Mouse (Mus musculus) adrenal gland, adult 18-20 months (tissue): ENCODE measurements around the gene Rsf1. TPM values are rescaled to one million over a fixed set of nuclear protein-coding genes. Genes with fewer than 3 reads are reported as not detected.
A peak's percentile ranks its signal among the peaks of the same experiment; 100 is the strongest.

Experiments used
- DNase-seq, 2 experiments: peaks; one replicate each; pipeline ENCODE4 v3.0.0; 2021 to 2022; ENCODE audit warnings: low spot score in 2 of 2
- total RNA-seq, 2 experiments: library from RNA; stranded (reverse); gene quantifications; 1 replicate in 1 of 2; 2 replicates in 1 of 2; pipeline ENCODE4 v1.2.3; 2021

Gene Rsf1
- total RNA-seq, 2 experiments from 2014 or later = 23.1 to 24.2 TPM

DNA sequence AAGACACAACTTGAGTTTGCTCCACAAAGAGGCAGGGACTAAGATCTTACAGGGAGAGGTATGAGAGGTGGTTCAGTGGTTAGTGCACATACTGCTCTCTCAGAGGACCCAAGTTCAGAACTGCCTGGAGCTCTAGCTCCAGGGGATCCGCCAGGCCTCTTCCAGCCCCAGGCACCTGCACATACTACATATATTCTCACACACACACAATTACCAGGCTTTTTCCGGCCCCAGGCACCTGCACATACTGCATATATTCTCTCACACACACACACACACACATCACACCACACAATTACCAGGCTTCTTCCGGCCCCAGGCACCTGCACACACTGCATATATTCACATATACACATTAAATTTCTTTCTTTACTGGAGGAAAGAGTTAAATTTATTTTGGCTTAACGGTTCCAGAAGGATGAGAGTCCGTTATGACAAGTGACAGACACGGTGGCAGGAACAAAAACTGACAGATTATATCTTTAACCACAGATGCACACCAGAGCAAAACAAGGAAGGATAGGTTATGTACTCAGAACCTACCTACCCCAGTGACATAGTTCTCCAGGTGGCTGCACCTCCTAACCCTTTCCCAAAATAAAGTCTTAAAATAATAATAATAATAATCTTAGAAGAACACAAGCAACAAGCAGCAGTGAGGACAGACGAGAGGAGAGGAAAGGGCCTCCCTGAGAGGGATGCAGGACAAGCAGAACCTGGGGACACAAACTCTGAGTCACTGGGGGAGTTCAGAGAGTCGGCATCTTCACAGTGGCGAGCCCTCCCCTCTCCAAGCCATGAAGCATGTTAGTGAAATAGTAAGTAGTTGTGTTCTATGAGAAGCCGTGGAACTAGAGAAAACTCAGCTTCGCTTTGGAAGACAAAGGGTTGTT lies 144.2 kb downstream of the Rsf1 start:
- no peak for DNase-seq

DNA sequence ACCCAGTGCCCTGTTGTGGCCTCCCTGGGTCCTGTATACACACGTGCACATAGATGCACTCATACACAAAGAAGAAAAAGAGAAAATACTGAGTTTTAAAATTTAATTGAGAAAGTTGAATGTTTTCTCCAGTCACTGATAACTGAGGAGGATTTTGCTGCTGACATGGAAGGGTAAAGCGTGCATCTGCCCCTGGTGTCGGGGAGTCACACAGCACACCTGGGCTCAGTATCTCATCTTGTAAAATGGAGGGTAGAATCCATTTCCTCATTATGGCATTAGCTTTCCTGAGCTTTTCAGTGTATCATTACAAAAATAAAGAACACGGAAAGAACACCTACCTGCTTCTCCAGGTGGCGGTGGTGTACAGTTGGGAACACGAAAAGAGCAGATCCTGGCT lies 145.7 kb downstream of the Rsf1 start:
- no peak for DNase-seq

DNA sequence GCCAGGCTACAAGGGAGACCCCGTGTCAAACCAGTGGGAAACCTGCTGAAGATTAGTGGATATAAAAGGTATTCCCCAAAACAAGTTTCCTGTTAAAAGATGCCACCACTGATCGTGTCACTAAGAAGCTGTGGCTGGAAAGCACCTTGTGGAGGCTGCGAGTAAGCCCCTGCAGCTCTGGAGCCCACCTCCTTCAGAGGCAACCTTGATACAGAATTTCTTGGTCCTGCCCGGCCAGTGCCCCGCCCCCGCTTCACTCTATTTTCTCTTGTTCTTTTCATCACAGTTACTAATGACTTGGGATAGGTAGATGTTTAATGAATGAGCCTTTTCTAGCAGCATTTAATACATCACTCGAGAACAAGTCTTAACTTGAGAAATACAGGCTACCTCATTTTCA lies 146.4 kb downstream of the Rsf1 start:
- DNase-seq = no peak

DNA sequence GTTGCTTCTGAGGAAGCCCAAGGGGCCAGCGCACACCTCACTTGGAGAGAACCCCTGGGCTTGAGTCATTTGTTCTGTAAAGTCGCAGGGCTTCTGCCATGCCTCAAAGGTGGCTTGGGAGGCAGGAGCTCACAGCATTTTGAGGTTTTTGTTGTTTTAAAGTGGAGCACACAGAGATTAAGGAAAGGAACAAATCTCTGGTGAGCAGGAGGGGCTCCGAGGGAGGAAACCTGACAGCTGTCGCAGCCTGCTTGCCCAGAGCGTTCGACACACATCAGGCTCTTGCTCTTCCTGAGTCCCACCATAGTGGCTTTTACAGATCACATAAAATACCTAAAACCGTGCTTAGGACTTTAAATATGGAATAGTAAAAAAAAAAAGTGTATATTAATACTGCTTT lies 147.1 kb downstream of the Rsf1 start:
- DNase-seq = no peak

DNA sequence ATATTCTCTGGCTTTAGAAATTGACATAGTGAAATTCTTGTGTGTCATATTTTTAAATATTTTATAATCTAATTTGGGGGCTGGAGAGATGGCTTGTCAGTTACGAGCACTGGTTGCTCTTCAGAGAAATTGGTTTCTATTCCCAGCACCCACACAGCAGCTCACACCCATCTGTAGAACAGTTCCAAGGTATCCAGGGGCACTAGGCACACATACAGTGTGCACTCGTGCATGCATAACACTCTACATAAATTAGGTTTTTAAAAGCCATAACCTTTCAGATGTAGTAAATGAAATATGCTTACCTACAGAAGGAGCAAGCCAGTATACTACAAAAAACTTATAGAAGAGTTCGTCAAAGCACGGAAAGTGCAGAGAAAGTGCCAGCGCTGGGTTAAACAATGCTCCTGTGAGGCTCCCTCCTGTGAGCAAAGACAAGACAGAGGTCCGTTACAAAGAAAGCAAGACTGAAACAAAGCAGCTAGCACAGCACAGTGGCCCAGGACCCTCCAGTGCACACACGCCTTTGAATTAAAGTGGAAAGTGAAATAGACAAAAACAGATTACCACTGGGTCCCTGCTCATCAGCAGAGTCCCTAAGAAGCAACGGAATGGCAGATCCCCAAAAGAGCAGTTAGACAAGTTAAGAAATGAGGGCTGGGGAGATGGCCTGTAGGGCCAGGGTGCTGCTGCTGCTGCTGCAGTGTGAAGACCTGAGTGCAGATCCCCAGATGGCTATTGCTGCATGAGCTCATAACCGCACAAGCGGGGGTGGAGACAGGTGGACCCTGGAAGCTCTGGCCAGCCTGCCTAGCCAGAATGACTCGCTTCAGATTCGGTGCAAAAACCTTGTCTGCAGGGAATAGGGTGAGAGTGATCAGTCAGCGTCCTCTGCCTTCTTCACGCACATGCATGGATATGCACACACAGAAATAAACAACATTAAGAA lies 149.3 kb downstream of the Rsf1 start:
- DNase-seq = no peak

DNA sequence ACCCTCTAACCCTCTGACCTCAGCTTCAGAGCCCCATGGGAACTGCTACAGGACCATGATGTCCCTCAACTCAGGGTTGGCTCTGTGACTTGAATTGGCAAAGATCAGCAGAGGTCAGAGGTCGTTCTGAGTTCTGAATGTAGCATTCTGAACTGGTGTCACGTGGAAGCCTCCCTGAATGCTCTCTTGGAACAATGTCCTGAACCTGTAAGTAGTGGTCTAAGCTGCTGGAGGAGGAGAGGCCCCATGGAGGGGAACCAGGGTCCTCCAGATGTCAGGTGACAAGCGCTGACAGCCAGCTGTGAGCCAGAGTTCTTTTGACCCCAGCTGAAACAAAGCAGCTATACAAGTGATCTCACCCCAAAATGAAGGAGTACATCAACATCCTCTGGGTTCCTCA lies 150.7 kb downstream of the Rsf1 start:
- DNase-seq = no peak

DNA sequence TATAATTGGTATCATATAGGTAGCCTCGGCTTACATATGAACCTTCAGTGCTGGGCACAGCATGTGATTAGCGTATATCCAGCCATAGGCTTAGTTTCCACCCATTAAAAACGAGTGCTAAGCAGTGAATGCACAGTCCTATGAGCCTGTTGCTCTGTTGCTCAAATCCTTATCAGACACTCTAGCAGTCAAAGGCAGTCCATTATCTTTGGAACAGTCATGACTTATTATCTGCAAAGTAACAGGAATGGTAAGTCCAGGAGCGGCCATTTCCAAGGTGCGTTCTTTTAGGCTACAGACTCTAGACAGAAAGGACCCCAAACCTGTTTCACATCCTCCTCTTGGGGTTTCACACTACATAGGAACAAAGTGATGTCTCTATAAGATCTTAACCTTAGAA lies 153.9 kb downstream of the Rsf1 start:
- no peak for DNase-seq

DNA sequence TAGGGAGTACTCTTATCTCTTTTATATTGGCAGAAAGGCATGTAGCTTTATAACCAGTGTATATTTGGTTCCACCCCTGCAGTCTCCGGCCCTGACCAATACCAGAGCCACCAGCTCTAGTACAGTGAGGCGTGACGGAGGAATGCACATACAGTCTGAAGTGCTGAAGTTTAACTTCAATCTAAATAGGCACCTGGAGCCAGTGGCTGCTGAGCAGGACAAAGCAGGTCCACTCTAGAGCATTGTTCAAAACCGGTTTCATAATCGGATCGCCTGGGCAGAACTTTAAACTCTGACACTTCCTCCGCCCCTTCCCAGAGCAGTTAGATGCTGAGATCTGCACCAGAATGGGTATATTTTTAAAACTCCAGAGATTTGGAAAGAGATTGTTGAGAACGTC lies 155.3 kb downstream of the Rsf1 start:
- no peak for DNase-seq

DNA sequence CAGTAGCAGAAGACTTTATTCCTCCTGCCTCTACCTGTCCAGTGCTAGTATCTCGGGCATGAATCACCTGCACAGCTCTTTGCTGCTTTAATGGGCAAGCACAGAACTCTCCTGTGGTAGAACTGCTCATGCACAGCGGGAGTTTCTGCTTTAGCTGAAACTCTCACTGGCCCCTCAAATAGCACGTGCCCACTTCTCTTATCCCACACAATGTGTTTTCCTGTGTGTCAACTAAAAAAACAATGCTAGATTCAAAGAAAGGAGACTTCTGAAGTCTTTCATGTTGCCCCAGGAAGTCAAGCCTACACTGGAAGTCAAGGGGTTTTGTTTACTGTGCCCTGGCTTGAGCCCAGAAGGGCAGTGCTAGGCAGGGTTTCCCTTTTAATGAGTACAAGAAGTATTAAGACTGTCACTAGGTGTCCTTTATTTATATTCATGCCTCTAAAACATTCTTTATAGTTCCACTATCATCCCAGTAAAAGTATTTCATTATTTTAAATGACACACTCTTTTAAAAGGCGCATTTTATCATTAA lies 156.3 kb downstream of the Rsf1 start:
- no peak for DNase-seq

DNA sequence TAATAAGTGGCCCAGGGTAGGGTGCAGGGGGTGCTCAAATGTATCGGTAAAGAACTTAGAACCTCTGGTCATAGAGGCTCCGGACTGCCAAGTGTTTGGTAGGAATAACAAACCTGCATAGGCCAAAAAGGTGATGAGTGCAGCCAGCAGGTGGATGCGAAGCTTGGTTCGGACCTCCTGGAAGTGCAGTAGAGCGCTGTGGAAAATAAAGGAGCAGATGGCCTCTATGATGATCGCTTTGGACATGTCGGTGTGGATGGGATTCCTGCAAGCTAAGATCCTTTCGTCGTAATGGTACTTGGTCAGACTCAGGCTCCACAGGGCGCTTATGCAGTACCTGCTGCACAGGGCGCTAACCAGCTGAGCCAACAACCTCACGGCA lies 157.6 kb downstream of the Rsf1 start:
- no peak for DNase-seq

DNA sequence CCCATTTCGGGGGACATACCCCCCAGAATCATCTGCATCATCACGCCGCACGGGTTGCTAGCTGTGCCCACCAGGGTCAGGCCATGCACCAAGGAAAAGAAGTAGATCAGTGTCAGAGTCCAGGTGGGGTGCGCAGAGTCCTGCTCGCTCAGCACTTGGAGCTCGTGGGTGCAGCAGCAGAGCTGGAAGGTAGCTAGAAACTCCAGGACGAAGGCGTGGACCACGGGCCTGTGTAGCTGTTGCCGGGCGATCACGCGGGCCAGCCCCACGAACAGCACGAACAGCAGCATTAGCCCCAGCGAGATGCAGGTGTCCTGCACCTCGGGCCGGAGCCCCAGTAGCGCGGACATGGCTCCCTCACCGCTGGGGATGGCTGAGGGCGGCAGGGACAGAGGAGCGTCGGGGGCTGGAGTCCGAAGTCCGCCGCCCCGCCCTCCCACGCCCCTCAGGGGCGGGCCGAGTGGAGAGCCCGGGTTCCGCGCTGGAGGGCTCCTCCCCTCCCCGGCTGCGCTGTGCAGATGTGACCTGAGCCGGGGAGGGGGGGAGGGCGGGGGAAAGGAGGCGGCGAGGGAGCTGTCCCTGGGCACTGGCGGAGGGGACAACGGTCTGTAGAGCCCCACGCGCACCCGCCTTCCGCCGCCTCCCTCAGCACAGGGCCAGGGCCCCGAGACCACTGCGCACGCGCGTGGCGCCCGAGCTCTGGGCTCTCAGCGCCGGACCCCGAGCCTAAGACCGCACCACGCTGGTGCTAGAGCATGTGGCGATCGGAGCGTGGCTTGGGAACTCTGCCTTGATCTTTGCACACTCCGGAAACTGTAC lies 158.2 kb downstream of the Rsf1 start, which contains the start of gene Aqp11:
Gene Aqp11, minus strand, starts transcription at position 652 of the 819 bp plus-strand sequence.
- DNase-seq = peak; percentile 86 to 88

DNA sequence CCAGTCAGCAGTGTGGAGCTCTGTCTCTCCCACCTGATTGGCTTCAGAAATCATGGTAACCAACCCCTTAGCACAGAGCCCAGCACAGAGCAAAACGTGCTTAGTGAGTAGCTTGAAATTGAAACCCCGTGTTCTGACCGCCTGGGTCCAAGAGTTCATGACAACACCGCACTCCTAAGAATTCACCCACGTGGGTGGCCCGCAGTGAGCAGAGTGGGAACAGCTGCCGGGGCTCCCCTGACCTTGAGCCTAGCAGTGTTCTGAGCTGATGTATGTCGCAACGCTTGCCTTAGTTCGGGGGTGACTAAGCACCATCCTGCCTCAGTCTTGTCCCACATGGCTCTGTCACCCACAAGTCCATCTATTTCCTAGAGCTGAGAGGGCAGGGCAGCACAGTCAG lies 161.3 kb downstream of the Rsf1 start:
- peak; percentile 34 to 40 for DNase-seq

DNA sequence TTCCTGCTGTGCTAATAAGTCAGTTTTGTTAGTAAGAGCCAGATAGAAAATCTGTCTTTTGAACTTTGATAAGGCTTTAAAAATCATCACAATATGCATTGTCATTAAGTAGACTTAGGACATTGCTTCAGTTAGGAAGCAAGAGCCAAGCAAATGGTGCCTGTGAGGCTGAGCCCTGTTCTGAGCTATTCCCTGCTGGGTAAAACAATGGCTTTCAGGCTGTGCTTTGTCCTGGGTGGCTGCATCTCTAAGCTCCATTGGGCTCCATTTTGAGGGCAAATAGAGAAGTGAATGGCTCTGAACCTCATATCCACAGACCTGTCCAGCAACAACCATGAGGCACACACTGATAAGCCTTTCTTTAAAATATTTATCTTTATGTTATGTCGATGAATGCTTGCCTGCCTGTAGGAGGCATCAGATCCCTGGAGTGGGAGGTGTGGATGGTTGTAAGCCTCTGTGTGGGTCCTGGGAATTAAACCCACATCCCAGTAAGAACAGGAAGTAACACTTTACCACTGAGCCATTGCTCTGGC lies 162.1 kb downstream of the Rsf1 start:
- no peak for DNase-seq

Other genes starting within 250 kb of the Rsf1 start
- 10 to 100 TPM in 1 of 2 experiments, 1 to 10 TPM in 1; 8.4 to 10.6 TPM for gene Usp35, start 247.9 kb upstream of the Rsf1 start, total RNA-seq
- 10 to 100 TPM; 10.6 to 11.5 TPM for gene Kctd21, start 247.6 kb upstream of the Rsf1 start, total RNA-seq
- 10 to 100 TPM; 14.0 to 15.2 TPM for gene Alg8, start 208.3 kb upstream of the Rsf1 start, total RNA-seq
- gene Ndufc2, start 179.9 kb upstream of the Rsf1 start, total RNA-seq = 100 to 1,000 TPM; 276 to 365 TPM
- 1,000 to 10,000 TPM in 1 of 2 experiments, 100 to 1,000 TPM in 1; 976 to 2,135 TPM for gene Thrsp, start 162.2 kb upstream of the Rsf1 start, total RNA-seq
- gene Kctd14, start 128.6 kb upstream of the Rsf1 start, total RNA-seq = 1 to 10 TPM; 1.5 to 2.0 TPM
- gene Ints4, start 98.9 kb upstream of the Rsf1 start, total RNA-seq = 10 to 100 TPM; 52.0 to 56.0 TPM
- 10 to 100 TPM; 28.7 to 55.4 TPM for gene Aamdc, start 392 bp upstream of the Rsf1 start, total RNA-seq
- 10 to 100 TPM; 47.4 to 53.8 TPM for gene Clns1a, start 116.7 kb downstream of the Rsf1 start, total RNA-seq
- gene Aqp11, start 158.4 kb downstream of the Rsf1 start, total RNA-seq = 1 to 10 TPM; 2.8 to 3.8 TPM
- 10 to 100 TPM; 26.9 to 31.3 TPM for gene Pak1, start 208.7 kb downstream of the Rsf1 start, total RNA-seq